Mouse (Mus musculus): Measurements from ENCODE around the gene Alb. TPM values are rescaled to one million over a fixed set of nuclear protein-coding genes. Genes with fewer than 3 reads are reported as not detected.

The Alb gene
- polyA plus RNA-seq, 1 experiment from 2014 or later, result 0.65 TPM

Other genes starting within 250 kb of the Alb start
- 35.5 and 39.6 TPM in 2 replicates for gene Cox18, start 236.9 kb upstream of the Alb start, polyA plus RNA-seq (2016; fragmentation: Nextera tagmentation; extraction: Ambion mirVana)
- gene Ankrd17, start 94.3 kb upstream of the Alb start, polyA plus RNA-seq (2016; fragmentation: Nextera tagmentation; extraction: Ambion mirVana), result 31.6 and 32.0 TPM in 2 replicates
- gene Gm9958, start 93.7 kb upstream of the Alb start, polyA plus RNA-seq (2016; fragmentation: Nextera tagmentation; extraction: Ambion mirVana), result 6.2 and 8.8 TPM in 2 replicates
- 3.1 and 3.2 TPM in 2 replicates for gene Afp, start 29.8 kb downstream of the Alb start, polyA plus RNA-seq (2016; fragmentation: Nextera tagmentation; extraction: Ambion mirVana)
- not detected in 2 replicates for gene Afm, start 58.0 kb downstream of the Alb start, polyA plus RNA-seq (2016; fragmentation: Nextera tagmentation; extraction: Ambion mirVana)
- 0.13 TPM in 1 of 2 replicates, not detected in the other for gene 5830473C10Rik, start 100.2 kb downstream of the Alb start, polyA plus RNA-seq (2016; fragmentation: Nextera tagmentation; extraction: Ambion mirVana)
- 0.27 and 0.87 TPM in 2 replicates for gene Rassf6, start 179.8 kb downstream of the Alb start, polyA plus RNA-seq (2016; fragmentation: Nextera tagmentation; extraction: Ambion mirVana)